Mouse (Mus musculus) embryonic facial prominence, embryonic 11.5 days (tissue): ENCODE data around the gene Mamstr. TPM values are rescaled to one million over a fixed set of nuclear protein-coding genes. Genes with fewer than 3 reads are reported as not detected.

ENCODE experiments used
- ATAC-seq: fragments of 200-750 bp; cut with Nextera tagmentation; replicated peaks from 2 replicates; pipeline ENCODE4 v1.8.0; 2017; ENCODE audit warnings: low read depth; ENCODE audit not compliant: insufficient number of reproducible peaks, low FRiP score, low TSS enrichment
- DNase-seq: peaks from one replicate; pipeline ENCODE4 v3.0.0-alpha.2; 2015; ENCODE audit warnings: low spot score
- H3K27ac ChIP-seq: fragments of 300-500 bp; sonication (generic); replicated peaks from 2 replicates; pipeline ENCODE4 v1.5.1; 2014; ENCODE audit warnings: mild to moderate bottlenecking, low read depth, low read length, control low read depth
- H3K27me3 ChIP-seq: fragments of 300-500 bp; sonication (generic); 2 replicates; pipeline ENCODE4 v1.6.1; 2014; ENCODE audit warnings: mild to moderate bottlenecking, low read length, moderate library complexity, mixed read lengths; ENCODE audit not compliant: control insufficient read depth, insufficient read depth
- H3K36me3 ChIP-seq: fragments of 300-500 bp; sonication (generic); replicated peaks from 2 replicates; pipeline ENCODE4 v1.6.1; 2014; ENCODE audit warnings: low read depth, mild to moderate bottlenecking, low read length, moderate library complexity, mixed read lengths; ENCODE audit not compliant: control insufficient read depth, insufficient read depth
- H3K4me1 ChIP-seq: fragments of 300-500 bp; sonication (generic); 2 replicates; pipeline ENCODE4 v1.6.1; 2014; ENCODE audit warnings: low read length, mixed read lengths; ENCODE audit not compliant: control insufficient read depth, insufficient read depth
- H3K4me2 ChIP-seq: fragments of 300-500 bp; sonication (generic); 2 replicates; pipeline ENCODE4 v1.6.1; 2014; ENCODE audit warnings: low read depth, mild to moderate bottlenecking, control low read depth, low read length, moderate library complexity
- H3K4me3 ChIP-seq: fragments of 300-500 bp; sonication (generic); 2 replicates; pipeline ENCODE4 v1.5.1; 2014; ENCODE audit warnings: low read depth, low read length, control low read depth
- H3K9ac ChIP-seq: fragments of 300-500 bp; sonication (generic); replicated peaks from 2 replicates; pipeline ENCODE4 v1.6.1; 2014; ENCODE audit warnings: mild to moderate bottlenecking, control low read depth, low read length
- H3K9me3 ChIP-seq: fragments of 300-500 bp; sonication (generic); replicated peaks from 2 replicates; pipeline ENCODE4 v1.6.1; 2016; ENCODE audit warnings: mild to moderate bottlenecking, low read length, inconsistent platforms, mixed read lengths; ENCODE audit not compliant: control insufficient read depth
- WGBS: fragments of 180-500 bp; shearing (Covaris S2); extraction: QIAGEN DNeasy Blood & Tissue Kit; methylation state at CpG from one replicate; pipeline ENCODE4 v1.1.7; 2014; 5-methylcytosine and 5-hydroxymethylcytosine counted together
- polyA plus RNA-seq: library from polyadenylated mRNA; unstranded; fragments of >200 nt; fragmentation: Nextera tagmentation; extraction: Ambion mirVana; gene quantifications from 2 replicates; pipeline ENCODE4 v1.2.1, GENCODE M21; 2014

Mamstr gene
- polyA plus RNA-seq, 1 experiment from 2014 or later, result 1.8 TPM

DNA sequence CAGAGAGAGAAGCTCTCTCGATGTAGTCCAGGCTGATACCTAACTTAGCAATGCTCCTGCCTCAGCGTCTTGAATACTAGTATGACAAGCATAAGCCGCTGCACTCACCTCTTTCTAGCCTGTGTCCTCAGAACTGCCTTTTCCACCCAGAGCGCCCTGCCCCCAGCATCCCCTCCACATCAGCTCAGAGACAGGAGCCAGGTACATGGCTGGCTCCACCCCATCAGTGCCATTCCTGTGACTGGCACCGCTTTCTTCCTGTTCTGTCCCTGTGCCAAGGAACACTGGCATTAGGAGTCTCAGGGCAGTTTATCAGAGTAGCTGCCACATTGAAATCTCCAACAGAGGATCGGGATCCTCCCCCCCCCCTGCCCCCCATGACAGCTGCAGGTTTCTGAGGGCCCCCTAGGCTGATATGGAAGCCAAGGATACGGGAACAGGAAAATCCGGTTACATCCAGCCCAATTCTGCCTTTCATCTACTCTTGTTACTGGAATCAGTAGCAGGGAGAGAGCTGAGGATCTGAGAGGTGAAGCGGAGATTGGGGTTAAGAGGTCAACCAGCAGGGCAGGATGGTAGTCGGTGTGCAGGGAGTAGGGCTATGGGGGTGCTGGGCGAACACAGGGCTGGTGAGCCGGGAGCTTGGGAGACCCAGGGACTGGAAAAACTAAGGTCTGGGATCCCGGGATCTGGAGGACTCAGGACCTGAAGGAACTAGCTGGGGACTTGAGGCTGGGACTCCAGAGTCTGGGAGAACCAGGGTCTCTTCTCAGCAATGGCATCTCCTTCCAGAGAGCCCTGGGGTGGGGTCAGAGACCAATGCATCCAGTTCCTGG, 25.7 kb downstream of the Mamstr start:
- Histone ChIP-seq H3K9ac (no peak overlapping the region), H3K27ac (no peak overlapping the region), H3K4me2 (no peak overlapping the region), H3K4me1 (no peaks in the 10 kb centered on the region), H3K36me3 (no peaks in the 10 kb centered on the region), H3K4me3 (no peak overlapping the region), H3K9me3 (no peaks in the 10 kb centered on the region), H3K27me3 (no peaks in the 10 kb centered on the region)
- ATAC-seq, result no peak
- peak; percentile 25 for DNase-seq
- WGBS, result 50% methylated on average over 13 of the region's 13 CpGs

DNA sequence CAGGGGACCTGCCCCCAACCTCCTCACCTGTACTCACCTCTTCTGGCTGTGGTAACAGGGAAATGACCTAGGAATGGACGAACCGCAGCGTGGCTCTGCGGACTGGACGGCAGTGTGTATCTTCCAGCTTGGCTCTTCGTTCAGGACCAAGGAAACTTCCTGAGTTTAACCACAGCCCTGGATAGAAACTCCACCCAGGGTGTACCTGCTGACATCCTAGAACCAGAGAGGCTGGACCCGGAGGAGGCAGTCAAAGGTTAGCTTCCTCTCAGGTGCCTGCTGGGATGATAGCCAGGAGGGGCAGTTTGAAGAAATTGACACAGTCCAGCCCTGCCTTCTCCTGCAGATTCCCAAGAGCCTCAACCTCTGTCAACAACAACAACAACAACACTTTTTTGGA, 26.4 kb downstream of the Mamstr start, which contains the start of gene Fut2:
TSS of gene Fut2 (minus strand) at position 234 of the 400 bp plus-strand sequence.
- ATAC-seq (no peak), DNase-seq (no peak)
- Histone ChIP-seq H3K9me3 (no peaks in the 10 kb centered on the region), H3K27me3 (no peaks in the 10 kb centered on the region), H3K4me3 (no peak within 1 kb of the TSS), H3K27ac (no peak within 1 kb of the TSS), H3K9ac (no peak within 1 kb of the TSS), H3K4me2 (no peak within 1 kb of the TSS), H3K36me3 (no peaks in the 10 kb centered on the region), H3K4me1 (no peaks in the 10 kb centered on the region)
- WGBS, result 83% methylated on average over 7 of the region's 7 CpGs

DNA sequence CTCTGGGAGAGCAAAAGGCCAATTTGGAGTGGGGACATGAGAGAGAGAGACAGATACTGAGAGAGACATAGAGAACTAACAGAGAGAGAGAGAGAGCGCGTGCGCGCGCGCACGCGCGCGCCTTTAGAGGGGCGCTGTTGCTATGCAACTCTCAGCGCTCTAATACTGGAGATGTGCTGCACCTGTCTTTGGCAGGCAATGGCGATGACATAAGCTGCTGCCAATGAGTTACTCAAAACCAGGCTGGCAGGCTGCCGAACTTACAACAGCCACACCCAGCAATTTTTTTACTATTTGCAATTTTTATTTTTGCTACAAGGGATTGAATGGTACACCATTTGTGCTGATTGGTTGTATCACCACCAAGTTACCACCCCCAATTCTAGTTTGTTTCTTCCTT, 28.0 kb downstream of the Mamstr start:
- 75% methylated on average over 14 of the region's 14 CpGs for WGBS
- Histone ChIP-seq H3K9ac (no peak overlapping the region), H3K4me1 (no peaks in the 10 kb centered on the region), H3K27me3 (no peaks in the 10 kb centered on the region), H3K4me3 (no peak overlapping the region), H3K9me3 (no peaks in the 10 kb centered on the region), H3K36me3 (no peaks in the 10 kb centered on the region), H3K27ac (no peak overlapping the region), H3K4me2 (no peak overlapping the region)
- DNase-seq, result no peak
- no peak for ATAC-seq

DNA sequence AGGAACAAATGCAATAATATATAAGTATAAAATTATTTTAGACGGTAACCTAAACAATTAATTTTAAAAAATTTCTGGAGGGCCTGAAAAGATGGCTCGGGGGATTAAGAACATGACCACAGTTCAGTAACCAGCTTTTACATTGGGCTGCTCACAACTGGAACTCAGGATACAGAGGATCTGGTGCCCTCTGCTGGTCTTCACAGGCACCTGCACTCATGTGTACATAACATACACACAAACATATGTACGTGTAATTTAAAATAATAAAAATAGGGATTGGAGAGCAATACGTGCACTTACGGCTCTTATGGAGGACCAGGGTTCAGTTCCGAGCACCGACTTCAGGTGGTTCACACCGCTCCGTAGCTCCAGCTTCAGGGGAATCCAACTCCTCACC, 29.1 kb downstream of the Mamstr start:
- Histone ChIP-seq H3K4me3 (no peak overlapping the region), H3K4me2 (no peak overlapping the region), H3K9me3 (no peaks in the 10 kb centered on the region), H3K27ac (no peak overlapping the region), H3K4me1 (no peaks in the 10 kb centered on the region), H3K9ac (no peak overlapping the region), H3K36me3 (no peaks in the 10 kb centered on the region), H3K27me3 (no peaks in the 10 kb centered on the region)
- 95% methylated on average over 9 of the region's 9 CpGs for WGBS
- peak; percentile 14 for DNase-seq
- ATAC-seq, result no peak

DNA sequence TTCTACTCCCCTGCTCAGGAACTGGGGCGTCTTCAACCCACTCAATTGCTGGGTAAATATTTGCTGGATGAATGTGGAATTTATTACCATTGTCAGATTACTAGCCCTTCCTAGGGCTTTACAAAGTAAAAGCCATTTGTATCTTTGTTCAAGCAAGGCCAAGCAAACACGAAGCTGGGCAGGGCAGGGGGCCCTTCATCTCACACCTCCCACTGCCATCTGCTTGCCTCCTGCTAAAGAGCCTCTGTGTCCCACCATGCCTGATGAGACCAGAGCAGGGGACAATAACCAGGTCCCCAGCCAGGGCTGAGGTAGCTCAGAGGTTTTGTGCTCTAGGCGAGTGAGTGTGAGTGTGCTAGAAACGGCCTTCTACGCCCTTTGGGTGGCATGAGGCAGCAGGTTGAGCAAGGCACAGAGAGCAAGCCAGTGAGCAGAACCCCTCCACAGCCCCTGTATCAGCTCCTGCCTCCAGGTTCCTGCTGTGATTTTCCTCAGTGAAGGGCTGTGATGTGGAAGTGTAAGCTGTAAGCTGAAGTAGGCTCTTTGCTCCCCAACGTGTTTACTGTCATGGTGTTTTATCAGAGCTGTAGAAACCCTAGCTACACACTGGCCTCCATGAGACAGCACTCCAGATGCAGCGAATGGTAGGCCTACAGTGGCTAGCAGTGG, 38.0 kb downstream of the Mamstr start:
- H3K4me1 ChIP-seq, result no peaks in the 10 kb centered on the region
- H3K9ac ChIP-seq, result no peak overlapping the region
- 83% methylated on average over 7 of the region's 7 CpGs for WGBS
- H3K9me3 ChIP-seq, result no peaks in the 10 kb centered on the region
- no peaks in the 10 kb centered on the region; the same call in 1 of the 2 replicates for H3K27me3 ChIP-seq
- no peak for DNase-seq
- no peaks in the 10 kb centered on the region for H3K36me3 ChIP-seq
- no peak overlapping the region for H3K27ac ChIP-seq
- H3K4me2 ChIP-seq, result no peak overlapping the region
- ATAC-seq, result no peak
- no peak overlapping the region for H3K4me3 ChIP-seq

DNA sequence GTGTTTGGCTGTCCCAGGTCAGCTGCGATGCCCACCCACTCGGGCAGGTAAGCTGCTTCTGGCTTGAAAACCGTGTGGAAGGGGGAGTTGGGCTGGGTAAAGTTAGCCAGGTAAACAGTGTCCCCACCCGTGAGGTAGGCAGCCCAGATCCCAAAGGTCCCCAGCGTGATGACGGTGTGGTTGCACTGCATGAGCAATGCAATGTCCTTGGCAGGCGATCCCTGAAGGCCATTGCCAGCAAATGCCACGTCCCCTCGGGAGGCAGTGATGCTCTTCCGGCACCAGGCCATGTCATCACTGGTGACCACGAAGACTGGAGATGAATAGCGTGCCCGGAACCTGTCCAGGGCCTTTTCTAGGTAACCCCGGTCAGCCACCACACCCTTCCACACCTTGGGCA, 38.7 kb downstream of the Mamstr start:
- Histone ChIP-seq H3K9me3 (no peaks in the 10 kb centered on the region), H3K4me2 (no peak overlapping the region), H3K36me3 (no peaks in the 10 kb centered on the region), H3K4me1 (no peaks in the 10 kb centered on the region), H3K27ac (no peak overlapping the region), H3K9ac (no peak overlapping the region), H3K4me3 (no peak overlapping the region), H3K27me3 (no peaks in the 10 kb centered on the region; the same call in 1 of the 2 replicates)
- no peak for DNase-seq
- WGBS, result 92% methylated on average over 14 of the region's 14 CpGs
- ATAC-seq, result no peak

DNA sequence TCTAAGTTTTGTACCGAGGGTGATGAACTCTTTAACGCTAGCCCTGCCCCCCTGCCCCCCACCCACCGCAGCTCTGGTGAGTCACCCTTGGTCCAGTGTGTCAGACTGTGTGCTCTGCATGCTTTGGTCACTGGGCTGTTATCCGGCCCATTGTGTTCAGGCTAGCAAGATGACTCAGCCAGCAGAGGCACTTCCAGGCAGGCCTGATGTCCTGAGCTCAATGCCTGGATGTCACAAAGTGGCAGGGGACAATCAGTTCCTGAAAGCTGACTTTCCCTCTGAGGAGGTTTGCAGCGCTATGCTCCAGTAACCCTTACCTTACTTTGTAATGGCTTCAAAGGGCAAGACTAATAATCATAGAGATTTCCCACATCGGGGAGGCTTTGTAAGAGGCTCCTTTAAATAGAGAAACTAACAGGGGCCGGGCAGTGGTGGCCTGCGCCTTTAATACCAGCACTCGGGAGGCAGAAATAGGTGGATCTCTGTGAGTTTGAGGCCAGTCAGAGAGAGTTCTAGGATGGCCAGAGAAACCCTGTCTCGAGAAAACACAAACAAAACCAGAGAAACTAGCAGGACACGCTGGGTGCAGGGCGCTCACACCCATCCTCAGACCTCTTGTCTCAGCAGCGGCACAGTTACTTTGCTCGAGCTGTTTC, 40.3 kb downstream of the Mamstr start:
- Histone ChIP-seq H3K9me3 (no peaks in the 10 kb centered on the region), H3K27ac (no peak overlapping the region), H3K36me3 (no peaks in the 10 kb centered on the region), H3K4me2 (no peak overlapping the region), H3K27me3 (no peaks in the 10 kb centered on the region), H3K4me1 (0 out of 2 replicates have a peak, but pooled peaks cover 1% of the 10 kb centered on the region), H3K9ac (no peak overlapping the region), H3K4me3 (no peak overlapping the region)
- ATAC-seq, result no peak
- WGBS, result 73% methylated on average over 14 of the region's 14 CpGs
- DNase-seq, result no peak
